Mouse (Mus musculus) liver, adult 2 months (tissue): ENCODE data around the gene Cplx2.

Source experiments
- CTCF ChIP-seq: fragments of 200-500 bp; IDR thresholded peaks from 2 replicates; pipeline ENCODE4 v1.5.1; 2011; ENCODE audit warnings: low read depth, low read length, control low read depth
- POLR2A ChIP-seq: fragments of 200-500 bp; IDR thresholded peaks from 2 replicates; pipeline ENCODE4 v1.6.1; 2011; ENCODE audit warnings: low read length, control low read depth; ENCODE audit not compliant: insufficient read depth; ENCODE audit errors: extremely low read depth

DNA sequence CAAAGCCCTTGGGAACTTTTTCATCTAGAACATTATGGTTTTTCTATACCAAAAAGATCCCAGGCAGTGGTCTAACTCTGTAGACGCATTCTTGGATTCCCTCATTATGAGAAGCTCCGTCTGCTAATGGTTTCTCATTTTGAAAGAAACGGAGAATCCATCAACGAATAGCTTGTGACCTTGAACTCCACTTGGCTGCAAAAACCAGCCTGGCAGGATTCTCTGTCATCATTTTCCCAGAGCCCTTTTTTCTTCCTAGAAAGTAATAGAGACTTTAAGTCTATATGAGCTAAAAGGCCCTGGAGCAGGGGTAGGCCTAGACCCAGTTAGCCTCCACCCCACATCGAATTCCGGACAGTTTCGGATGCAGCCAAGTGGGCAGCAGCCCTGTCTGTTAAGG, 5.6 kb downstream of the Cplx2 start:
- no peak for TF ChIP-seq POLR2A
- TF ChIP-seq CTCF, result no peak
